Mouse (Mus musculus) kidney, embryonic 14.5 days (tissue): ENCODE measurements around the gene Phtf2. TPM values are rescaled to one million over a fixed set of nuclear protein-coding genes. Genes with fewer than 3 reads are reported as not detected.

Experiments used
- ATAC-seq: fragments of 200-750 bp; cut with Nextera tagmentation; 2 replicates; pipeline ENCODE4 v1.8.0; 2017; ENCODE audit warnings: moderate number of reproducible peaks, mild to moderate bottlenecking, moderate TSS enrichment, moderate library complexity; ENCODE audit not compliant: low FRiP score, low TSS enrichment
- H3K27ac ChIP-seq: fragments of 300-500 bp; sonication (generic); 2 replicates; pipeline ENCODE4 v1.5.1; 2014; ENCODE audit warnings: low read depth, mild to moderate bottlenecking, low read length, moderate library complexity, mixed read lengths
- H3K27me3 ChIP-seq: fragments of 300-500 bp; sonication (generic); 2 replicates; pipeline ENCODE4 v1.6.1; 2014; ENCODE audit warnings: mild to moderate bottlenecking, low read length; ENCODE audit not compliant: control insufficient read depth, insufficient read depth
- H3K36me3 ChIP-seq: fragments of 300-500 bp; sonication (generic); 2 replicates; pipeline ENCODE4 v1.6.1; 2014; ENCODE audit warnings: low read length, mixed read lengths; ENCODE audit not compliant: control insufficient read depth, insufficient read depth
- H3K4me1 ChIP-seq: fragments of 300-500 bp; sonication (generic); 2 replicates; pipeline ENCODE4 v1.6.1; 2014; ENCODE audit warnings: low read length, mixed read lengths; ENCODE audit not compliant: control insufficient read depth, insufficient read depth
- H3K4me2 ChIP-seq: fragments of 300-500 bp; sonication (generic); replicated peaks from 2 replicates; pipeline ENCODE4 v1.6.1; 2014; ENCODE audit warnings: low read depth, mild to moderate bottlenecking, low read length
- H3K4me3 ChIP-seq: fragments of 300-500 bp; sonication (generic); 2 replicates; pipeline ENCODE4 v1.5.1; 2014; ENCODE audit warnings: mild to moderate bottlenecking, low read length
- H3K9ac ChIP-seq: fragments of 300-500 bp; sonication (generic); 2 replicates; pipeline ENCODE4 v1.6.1; 2014; ENCODE audit warnings: low read depth, mild to moderate bottlenecking, low read length, moderate library complexity
- H3K9me3 ChIP-seq: fragments of 300-500 bp; sonication (generic); 2 replicates; pipeline ENCODE4 v1.6.1; 2016; ENCODE audit warnings: low read length; ENCODE audit not compliant: control insufficient read depth
- whole genome bisulfite sequencing: fragments of 180-500 bp; shearing (Covaris S2); extraction: QIAGEN DNeasy Blood & Tissue Kit; methylation state at CpG from one replicate; pipeline ENCODE4 v1.1.7; 2014; 5-methylcytosine and 5-hydroxymethylcytosine counted together
- polyA plus RNA-seq: library from polyadenylated mRNA; unstranded; fragments of >200 nt; fragmentation: Nextera tagmentation; extraction: Ambion mirVana; gene quantifications from 2 replicates; pipeline ENCODE4 v1.2.1, GENCODE M21; 2014

The Phtf2 gene
- polyA plus RNA-seq, 1 experiment from 2014 or later: 18.9 TPM

GRCm38 (mm10) chr5:20847010-20847409 lies 34.9 kb downstream of the Phtf2 start:
- Histone ChIP-seq H3K4me1 (no peaks in the 10 kb centered on the region), H3K27me3 (no peaks in the 10 kb centered on the region), H3K4me3 (no peak overlapping the region), H3K9me3 (no peaks in the 10 kb centered on the region), H3K9ac (no peak overlapping the region), H3K27ac (no peak overlapping the region), H3K36me3 (no peaks in the 10 kb centered on the region), H3K4me2 (no peak overlapping the region)
- whole genome bisulfite sequencing: 95% methylated on average over 2 of the region's 2 CpGs
- no peak for ATAC-seq

GRCm38 (mm10) chr5:20843816-20844215 lies 38.1 kb downstream of the Phtf2 start:
- ATAC-seq: no peak
- no peak overlapping the region for H3K9ac ChIP-seq
- no peak overlapping the region for H3K4me3 ChIP-seq
- WGBS: 88% methylated on average over 2 of the region's 2 CpGs
- no peaks in the 10 kb centered on the region for H3K27me3 ChIP-seq
- H3K4me2 ChIP-seq: no peak overlapping the region
- H3K4me1 ChIP-seq: no peaks in the 10 kb centered on the region
- no peaks in the 10 kb centered on the region for H3K9me3 ChIP-seq
- H3K27ac ChIP-seq: no peak overlapping the region
- no peaks in the 10 kb centered on the region for H3K36me3 ChIP-seq

GRCm38 (mm10) chr5:20843405-20843804 lies 38.5 kb downstream of the Phtf2 start:
- H3K36me3 ChIP-seq: no peaks in the 10 kb centered on the region
- H3K4me1 ChIP-seq: no peaks in the 10 kb centered on the region
- H3K27ac ChIP-seq: no peak overlapping the region
- no peaks in the 10 kb centered on the region for H3K9me3 ChIP-seq
- H3K9ac ChIP-seq: no peak overlapping the region
- no peak overlapping the region for H3K4me2 ChIP-seq
- H3K27me3 ChIP-seq: no peaks in the 10 kb centered on the region
- WGBS: 57% methylated on average over 1 of the region's 3 CpGs
- ATAC-seq: no peak
- H3K4me3 ChIP-seq: no peak overlapping the region

- 100% methylated on average over 1 of the region's 1 CpGs for WGBS
- Histone ChIP-seq H3K4me3 (no peak overlapping the region), H3K36me3 (no peaks in the 10 kb centered on the region; the same call in 1 of the 2 replicates), H3K4me2 (no peak overlapping the region), H3K9ac (no peak overlapping the region), H3K27me3 (no peaks in the 10 kb centered on the region), H3K27ac (no peak overlapping the region), H3K4me1 (no peaks in the 10 kb centered on the region), H3K9me3 (no peaks in the 10 kb centered on the region)
- ATAC-seq: no peak
These were observed 44.8 kb downstream of the Phtf2 start for GRCm38 (mm10) chr5:20837082-20837481.

- H3K9ac ChIP-seq: no peak overlapping the region
- no peak for ATAC-seq
- H3K9me3 ChIP-seq: no peaks in the 10 kb centered on the region
- no peaks in the 10 kb centered on the region for H3K27me3 ChIP-seq
- H3K27ac ChIP-seq: no peak overlapping the region
- WGBS: 93% methylated on average over 1 of the region's 1 CpGs
- H3K36me3 ChIP-seq: no peaks in the 10 kb centered on the region; the same call in 1 of the 2 replicates
- no peak overlapping the region for H3K4me2 ChIP-seq
- H3K4me1 ChIP-seq: no peaks in the 10 kb centered on the region
- H3K4me3 ChIP-seq: no peak overlapping the region
These were observed 47.5 kb downstream of the Phtf2 start for GRCm38 (mm10) chr5:20834399-20834798.

- Histone ChIP-seq H3K4me1 (no peaks in the 10 kb centered on the region), H3K36me3 (no peaks in the 10 kb centered on the region; the same call in 1 of the 2 replicates), H3K9ac (no peak overlapping the region), H3K4me2 (no peak overlapping the region), H3K27me3 (no peaks in the 10 kb centered on the region), H3K4me3 (no peak overlapping the region), H3K27ac (no peak overlapping the region), H3K9me3 (no peaks in the 10 kb centered on the region)
- ATAC-seq: no peak
- 80% methylated on average over 2 of the region's 2 CpGs for WGBS
These were observed 50.5 kb downstream of the Phtf2 start for GRCm38 (mm10) chr5:20831433-20831832.

- H3K4me1 ChIP-seq: no peaks in the 10 kb centered on the region
- H3K9ac ChIP-seq: no peak overlapping the region
- 91% methylated on average over 1 of the region's 1 CpGs for WGBS
- ATAC-seq: no peak
- H3K4me3 ChIP-seq: no peak overlapping the region
- H3K36me3 ChIP-seq: no peaks in the 10 kb centered on the region
- no peak overlapping the region for H3K27ac ChIP-seq
- no peak overlapping the region for H3K4me2 ChIP-seq
- H3K27me3 ChIP-seq: no peaks in the 10 kb centered on the region
- no peaks in the 10 kb centered on the region for H3K9me3 ChIP-seq
These were observed 51.2 kb downstream of the Phtf2 start for GRCm38 (mm10) chr5:20830717-20831116.

GRCm38 (mm10) chr5:20821647-20822046 lies 60.3 kb downstream of the Phtf2 start:
- Histone ChIP-seq H3K27ac (no peak overlapping the region), H3K4me1 (no peaks in the 10 kb centered on the region), H3K36me3 (no peaks in the 10 kb centered on the region), H3K9ac (no peak overlapping the region), H3K4me2 (no peak overlapping the region), H3K4me3 (no peak overlapping the region), H3K9me3 (no peaks in the 10 kb centered on the region), H3K27me3 (no peaks in the 10 kb centered on the region)
- 59% methylated on average over 1 of the region's 1 CpGs for WGBS
- ATAC-seq: no peak

- Histone ChIP-seq H3K27ac (no peak overlapping the region), H3K9ac (no peak overlapping the region), H3K27me3 (no peaks in the 10 kb centered on the region), H3K4me1 (no peaks in the 10 kb centered on the region), H3K4me3 (no peak overlapping the region), H3K4me2 (no peak overlapping the region), H3K9me3 (no peaks in the 10 kb centered on the region), H3K36me3 (no peaks in the 10 kb centered on the region)
- no peak for ATAC-seq
These were observed 60.8 kb downstream of the Phtf2 start for GRCm38 (mm10) chr5:20821122-20821521.

GRCm38 (mm10) chr5:20815094-20815493 lies 66.8 kb downstream of the Phtf2 start:
- Histone ChIP-seq H3K4me1 (no peaks in the 10 kb centered on the region), H3K4me2 (no peak overlapping the region), H3K9me3 (no peaks in the 10 kb centered on the region), H3K36me3 (no peaks in the 10 kb centered on the region), H3K27me3 (no peaks in the 10 kb centered on the region), H3K27ac (no peak overlapping the region), H3K9ac (no peak overlapping the region), H3K4me3 (no peak overlapping the region)
- WGBS: 96% methylated on average over 2 of the region's 2 CpGs
- ATAC-seq: no peak
